Mouse (Mus musculus): ENCODE measurements around the gene Sema6c.
"Not testable (repeated sequence)": the region's sequence is repeated elsewhere in the genome, so short reads cannot be mapped to it uniquely, and the experiment has no call there.

The Sema6c gene

GRCm38 (mm10) chr3:95159987-95160963 lies at the start of gene Sema6c:
Sema6c (plus strand) TSS chr3:95160457.
- in situ Hi-C loops (cut with MboI, MseI), result no loop called here

GRCm38 (mm10) chr3:95110911-95111726 lies 49.1 kb upstream of the Sema6c start, which contains the start of gene Vps72:
Vps72 (plus strand) TSS chr3:95111022.
- in situ Hi-C loops (cut with MboI, MseI), result loop anchor here in 1 of 2 experiments (25.0 kb wide), 1 partner anchor 1126 kb away; the partner anchor contains the start of genes Hist2h2aa1, Hist2h2aa2, Hist2h3c1 and Hist2h3c2

GRCm38 (mm10) chr3:95112760-95113159 lies 47.5 kb upstream of the Sema6c start:
- in situ Hi-C loops (cut with MboI, MseI), result loop anchor here in 1 of 2 experiments (25.0 kb wide), 1 partner anchor 1125 kb away; the partner anchor contains the start of genes Hist2h2aa1, Hist2h2aa2, Hist2h3c1 and Hist2h3c2

- in situ Hi-C loops (cut with MboI, MseI), result loop anchor here in 1 of 2 experiments (25.0 kb wide), 1 partner anchor 1120 kb away; the partner anchor contains the start of genes Hist2h2aa1, Hist2h2aa2, Hist2h3c1 and Hist2h3c2
Measured at GRCm38 (mm10) chr3:95117751-95118150, 42.5 kb upstream of the Sema6c start.

- in situ Hi-C loops (cut with MboI, MseI), result loop anchor here in 1 of 2 experiments (25.0 kb wide), 1 partner anchor 1116 kb away; the partner anchor contains the start of genes Hist2h2aa1, Hist2h2aa2, Hist2h3c1 and Hist2h3c2
Measured at GRCm38 (mm10) chr3:95121580-95121979, 38.7 kb upstream of the Sema6c start.

GRCm38 (mm10) chr3:95124246-95124645 lies 36.0 kb upstream of the Sema6c start, which contains the start of gene Tmod4:
Tmod4 (plus strand) TSS chr3:95124476.
- in situ Hi-C loops (cut with MboI, MseI), result loop anchor here in 1 of 2 experiments (25.0 kb wide), 1 partner anchor 1113 kb away; the partner anchor contains the start of genes Hist2h2aa1, Hist2h2aa2, Hist2h3c1 and Hist2h3c2

- in situ Hi-C loops (cut with MboI, MseI), result loop anchor here in 1 of 2 experiments (25.0 kb wide), 1 partner anchor 1112 kb away; the partner anchor contains the start of genes Hist2h2aa1, Hist2h2aa2, Hist2h3c1 and Hist2h3c2
Measured at GRCm38 (mm10) chr3:95124972-95125371, 35.3 kb upstream of the Sema6c start.

- in situ Hi-C loops (cut with MboI, MseI), result no loop called here
Measured at GRCm38 (mm10) chr3:95129226-95129651, 31.0 kb upstream of the Sema6c start.

- in situ Hi-C loops (cut with MboI, MseI), result no loop called here
Measured at GRCm38 (mm10) chr3:95130081-95130480, 30.2 kb upstream of the Sema6c start.

- in situ Hi-C loops (cut with MboI, MseI), result not testable (repeated sequence)
Measured at GRCm38 (mm10) chr3:95132389-95132788, 27.9 kb upstream of the Sema6c start.

- in situ Hi-C loops (cut with MboI, MseI), result no loop called here
Measured at GRCm38 (mm10) chr3:95133176-95133575, 27.1 kb upstream of the Sema6c start.

GRCm38 (mm10) chr3:95133680-95134101 lies 26.6 kb upstream of the Sema6c start, which contains the start of the genes Scnm1 and Lysmd1:
Scnm1 (minus strand) TSS chr3:95134011.
Lysmd1 (plus strand) TSS chr3:95134088.
- in situ Hi-C loops (cut with MboI, MseI), result no loop called here

- in situ Hi-C loops (cut with MboI, MseI), result not testable (repeated sequence)
Measured at GRCm38 (mm10) chr3:95134133-95134532, 26.1 kb upstream of the Sema6c start.

- in situ Hi-C loops (cut with MboI, MseI), result loop anchor here (5.0 kb wide), 1 partner anchor 1208 kb away; no protein-coding TSS in a partner anchor
Measured at GRCm38 (mm10) chr3:95135023-95135422, 25.2 kb upstream of the Sema6c start.

- in situ Hi-C loops (cut with MboI, MseI), result loop anchor here (5.0 kb wide), 1 partner anchor 1208 kb away; no protein-coding TSS in a partner anchor
Measured at GRCm38 (mm10) chr3:95135433-95136052, 24.7 kb upstream of the Sema6c start.

- in situ Hi-C loops (cut with MboI, MseI), result loop anchor here (5.0 kb wide), 1 partner anchor 1209 kb away; no protein-coding TSS in a partner anchor
Measured at GRCm38 (mm10) chr3:95136336-95136735, 23.9 kb upstream of the Sema6c start.

GRCm38 (mm10) chr3:95139586-95140288 lies 20.5 kb upstream of the Sema6c start:
- in situ Hi-C loops (cut with MboI, MseI), result loop anchor here (5.0 to 10.0 kb wide), 3 partner anchors 73 to 1212 kb away; no protein-coding TSS in a partner anchor

GRCm38 (mm10) chr3:95140289-95140595 lies 20.0 kb upstream of the Sema6c start:
- in situ Hi-C loops (cut with MboI, MseI), result loop anchor here in 1 of 2 experiments (5.0 to 10.0 kb wide), 2 partner anchors 72 to 125 kb away; no protein-coding TSS in a partner anchor

GRCm38 (mm10) chr3:95140795-95141194 lies 19.5 kb upstream of the Sema6c start:
- in situ Hi-C loops (cut with MboI, MseI), result loop anchor here in 1 of 2 experiments (5.0 to 10.0 kb wide), 2 partner anchors 72 to 124 kb away; no protein-coding TSS in a partner anchor
